Mouse (Mus musculus) monocyte, adult 2 months (primary cell): ENCODE measurements around the gene Gm5797.
"Not testable (repeated sequence)": the region's sequence is repeated elsewhere in the genome, so short reads cannot be mapped to it uniquely, and the experiment has no call there.

Experiments used
- DNase-seq, 2 experiments: peaks; one replicate each; pipeline ENCODE4 v3.0.0; 2022; ENCODE audit warnings: low spot score in 2 of 2, low read depth in 1 of 2

The Gm5797 gene

GRCm38 (mm10) chr14:7332295-7332694 is at the start of gene Gm5797:
Gene Gm5797 (minus strand): TSS chr14:7332395.
- not testable (repeated sequence) for DNase-seq

- not testable (repeated sequence) for DNase-seq
Measured at GRCm38 (mm10) chr14:7365034-7365433, 32.8 kb upstream of the Gm5797 start, which contains the start of gene Gm8374. Gene Gm8374 (minus strand): TSS chr14:7365134.

GRCm38 (mm10) chr14:7315093-7315492 is 17.1 kb downstream of the Gm5797 start:
- not testable (repeated sequence) for DNase-seq

DNA sequence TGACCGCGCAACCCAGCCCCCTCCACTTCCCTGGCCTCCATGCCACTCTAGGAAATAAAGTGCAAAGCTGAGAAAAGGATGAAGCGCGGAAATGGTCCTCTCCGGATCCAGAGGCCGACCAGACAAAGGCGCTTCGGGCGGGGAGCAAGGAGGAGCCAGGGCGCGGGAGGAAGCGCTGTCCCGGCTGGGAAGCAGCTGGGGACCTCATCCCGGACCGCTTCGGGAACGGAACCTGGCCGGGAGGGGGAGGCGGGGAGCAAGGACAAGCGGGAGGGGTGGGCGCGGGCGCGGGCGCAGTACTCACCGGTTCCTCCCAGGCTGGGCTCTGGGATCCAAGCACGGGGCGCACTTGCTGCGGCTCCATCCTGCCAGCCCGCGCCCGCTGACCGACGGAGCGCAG is 17.5 kb downstream of the Gm5797 start, which contains the start of gene Gm3739:
Gene Gm3739 (minus strand): TSS at position 389 of the 400 bp plus-strand sequence.
- not testable (repeated sequence) for DNase-seq
